In genomic region chr9:41805491-41806288, GRCm38 (mm10) we compare ENCODE assay signal across 9 mouse cellular contexts.
DNase-seq lines count a peak whose midpoint lies in the region; ATAC-seq and TF ChIP-seq lines count a peak whose summit lies in the region.
"Had no signal": no experiment of that assay in that cellular context is flagged by ENCODE, and none has a peak within 500 bp of the region (broad histone marks: within the 10 kb centered on the region; RNA-seq: fewer than 3 reads in every experiment).

No protein-coding gene starts in this region.

- H3K9ac ChIP-seq in intestine, embryonic 14.5 days (ENCODE audit: low read length) = no peak overlapping the region
- H3K9ac ChIP-seq in intestine, postnatal 0 days (ENCODE audit: low read depth, low read length) = no peak overlapping the region
- H3K9ac ChIP-seq in hindbrain, embryonic 13.5 days = no peak overlapping the region; the same call in 1 of the 2 replicates
- H3K9ac ChIP-seq in midbrain, embryonic 11.5 days (ENCODE audit: low read length) = peak overlapping the region; percentile 53

- no peak for TF ChIP-seq CTCF in intestine, postnatal 0 days (IDR thresholded peaks at IDR 0.05; ENCODE audit: low read depth)

- WGBS in intestine, embryonic 14.5 days = 52% methylated on average over 15 of the region's 15 CpGs
- WGBS in intestine, postnatal 0 days = 61% methylated on average over 15 of the region's 15 CpGs
- WGBS in hindbrain, embryonic 13.5 days = 43% methylated on average over 15 of the region's 15 CpGs
- WGBS in midbrain, embryonic 11.5 days = 18% methylated on average over 15 of the region's 15 CpGs

- H3K27ac ChIP-seq in intestine, embryonic 14.5 days (ENCODE audit: low read depth) = peak overlapping the region; percentile 62
- H3K27ac ChIP-seq in intestine, postnatal 0 days (ENCODE audit: low read depth, low read length) = no peak overlapping the region
- peak overlapping the region; percentile 78 for H3K27ac ChIP-seq in hindbrain, embryonic 13.5 days
- peak overlapping the region; percentile 85 for H3K27ac ChIP-seq in midbrain, embryonic 11.5 days (ENCODE audit: low read depth, low read length)

- H3K9me3 ChIP-seq in intestine, embryonic 14.5 days (ENCODE audit: control insufficient read depth, low read length) = no peaks in the 10 kb centered on the region
- no peaks in the 10 kb centered on the region for H3K9me3 ChIP-seq in intestine, postnatal 0 days (ENCODE audit: control insufficient read depth)
- H3K9me3 ChIP-seq in hindbrain, embryonic 13.5 days = no peaks in the 10 kb centered on the region
- H3K9me3 ChIP-seq in midbrain, embryonic 11.5 days (ENCODE audit: control insufficient read depth, low read length) = no peaks in the 10 kb centered on the region

- DNase-seq in intestine, embryonic 14.5 days (ENCODE audit: low spot score) = no peak
- DNase-seq in embryo, embryonic 10.5 days (ENCODE audit: low spot score) = peak; percentile 84
- peak; percentile 98 for DNase-seq in midbrain, embryonic 11.5 days (ENCODE audit: low spot score, missing footprints)
- no peak for DNase-seq in cerebellum, adult 11-12 months
- DNase-seq: thymus, postnatal 4 days had no signal

- peaks cover 15% of the 10 kb centered on the region; the same call in 1 of the 2 replicates for H3K4me1 ChIP-seq in intestine, embryonic 14.5 days (replicated peaks; ENCODE audit: control insufficient read depth, insufficient read depth, low read length)
- no peaks in the 10 kb centered on the region for H3K4me1 ChIP-seq in intestine, postnatal 0 days (replicated peaks; ENCODE audit: control insufficient read depth, insufficient read depth, low read length)
- H3K4me1 ChIP-seq in hindbrain, embryonic 13.5 days (replicated peaks) = peaks cover 23% of the 10 kb centered on the region
- peaks cover 23% of the 10 kb centered on the region for H3K4me1 ChIP-seq in midbrain, embryonic 11.5 days (ENCODE audit: control insufficient read depth, insufficient read depth, low read length)

- no peaks in the 10 kb centered on the region for H3K27me3 ChIP-seq in intestine, embryonic 14.5 days (replicated peaks; ENCODE audit: control insufficient read depth, insufficient read depth, low read length)
- H3K27me3 ChIP-seq in intestine, postnatal 0 days (replicated peaks; ENCODE audit: control insufficient read depth, insufficient read depth, low read length) = no peaks in the 10 kb centered on the region
- H3K27me3 ChIP-seq in hindbrain, embryonic 13.5 days = no peaks in the 10 kb centered on the region
- no peaks in the 10 kb centered on the region for H3K27me3 ChIP-seq in midbrain, embryonic 11.5 days (ENCODE audit: control insufficient read depth, insufficient read depth, low read length)

- no peak overlapping the region for H3K4me3 ChIP-seq in intestine, embryonic 14.5 days (ENCODE audit: low read depth, low read length)
- H3K4me3 ChIP-seq in intestine, postnatal 0 days (ENCODE audit: low read depth, low read length) = no peak overlapping the region
- no peak overlapping the region for H3K4me3 ChIP-seq in hindbrain, embryonic 13.5 days
- no peak overlapping the region; the same call in 1 of the 2 replicates for H3K4me3 ChIP-seq in midbrain, embryonic 11.5 days (ENCODE audit: low read depth, low read length)

- ATAC-seq in intestine, embryonic 14.5 days (replicated peaks; ENCODE audit: low FRiP score, low TSS enrichment, low read depth) = no peak
- no peak for ATAC-seq in intestine, postnatal 0 days
- ATAC-seq in hindbrain, embryonic 13.5 days (ENCODE audit: low FRiP score) = no peak
- peak; percentile 86 for ATAC-seq in midbrain, embryonic 11.5 days (ENCODE audit: low FRiP score)
- ATAC-seq in erythroblast, adult 5-6 weeks (replicated peaks; ENCODE audit: low FRiP score, poor library complexity, severe bottlenecking) = no peak
- ATAC-seq in cerebellum, adult (ENCODE audit: insufficient number of reproducible peaks, low FRiP score, low TSS enrichment) = no peak

- no peaks in the 10 kb centered on the region for H3K36me3 ChIP-seq in intestine, embryonic 14.5 days (ENCODE audit: control insufficient read depth, insufficient read depth, low read length)
- H3K36me3 ChIP-seq in intestine, postnatal 0 days (ENCODE audit: control insufficient read depth, insufficient read depth) = no peaks in the 10 kb centered on the region
- no peaks in the 10 kb centered on the region for H3K36me3 ChIP-seq in hindbrain, embryonic 13.5 days
- H3K36me3 ChIP-seq in midbrain, embryonic 11.5 days (ENCODE audit: control insufficient read depth, insufficient read depth, low read length) = no peaks in the 10 kb centered on the region

- no peak overlapping the region for H3K4me2 ChIP-seq in intestine, embryonic 14.5 days (ENCODE audit: low read length)
- H3K4me2 ChIP-seq in intestine, postnatal 0 days (replicated peaks; ENCODE audit: low read depth) = no peak overlapping the region
- H3K4me2 ChIP-seq in hindbrain, embryonic 13.5 days = 0 out of 2 replicates have a peak overlapping the region, but pooled peaks have one; percentile 19
- H3K4me2 ChIP-seq in midbrain, embryonic 11.5 days = peak overlapping the region; percentile 38

Comparison
In these comparisons a context has a peak if more than half of its experiments do, and no peak if none do; other contexts are left out.
1. DNase-seq: peak in embryo, embryonic 10.5 days (single experiment) and midbrain, embryonic 11.5 days (single experiment); none in intestine, embryonic 14.5 days (single experiment) and cerebellum, adult 11-12 months (single experiment).
2. H3K4me2 ChIP-seq: peak in hindbrain, embryonic 13.5 days (single experiment) and midbrain, embryonic 11.5 days (single experiment); none in intestine, embryonic 14.5 days (single experiment) and intestine, postnatal 0 days (single experiment).